Mouse (Mus musculus): Measurements from ENCODE around the gene Maml3.

DNA sequence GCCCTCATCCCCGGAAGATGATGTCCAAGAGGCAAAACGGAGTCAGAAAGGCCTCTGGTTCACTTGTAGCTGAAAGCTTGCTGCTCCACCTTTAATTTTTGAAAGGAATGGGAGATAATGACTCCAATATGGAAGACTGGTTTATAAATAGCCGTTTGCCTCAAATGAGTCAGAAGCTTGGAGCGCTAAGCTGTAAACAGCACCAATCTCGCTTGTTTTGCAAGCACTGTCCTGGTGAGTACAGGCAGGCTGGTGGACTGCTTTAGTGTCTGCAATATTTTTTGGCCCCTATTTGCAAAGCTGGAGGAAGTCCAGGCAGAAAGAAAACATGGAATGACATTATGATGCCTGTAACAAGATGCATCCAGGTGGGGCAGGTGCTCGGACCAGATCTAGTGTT lies 335.7 kb downstream of the Maml3 start:
- TF ChIP-seq CTCF (IDR thresholded peaks at IDR 0.05; ENCODE audit: low read depth): no peak
- TF ChIP-seq EP300 (IDR thresholded peaks at IDR 0.05; ENCODE audit: low read depth): no peak
